Mouse (Mus musculus): ENCODE data around the gene Bmp7.

The Bmp7 gene

GRCm38 (mm10) chr2:172940799-172941163 is 660 bp upstream of the Bmp7 start:
- no peak for DNase-seq

- DNase-seq = no peak
These were observed 500 bp downstream of the Bmp7 start for GRCm38 (mm10) chr2:172939639-172940002.

GRCm38 (mm10) chr2:172938761-172939638 is 1.1 kb downstream of the Bmp7 start:
- no peak for DNase-seq

- no peak for DNase-seq
These were observed 2.6 kb downstream of the Bmp7 start for GRCm38 (mm10) chr2:172937326-172938190.

- no peak for DNase-seq
These were observed 3.3 kb downstream of the Bmp7 start for GRCm38 (mm10) chr2:172936844-172937243.

- DNase-seq = no peak
These were observed 4.2 kb downstream of the Bmp7 start for GRCm38 (mm10) chr2:172935776-172936562.

- no peak for DNase-seq
These were observed 5.0 kb downstream of the Bmp7 start for GRCm38 (mm10) chr2:172934891-172935740.

- DNase-seq = no peak
These were observed 5.7 kb downstream of the Bmp7 start for GRCm38 (mm10) chr2:172934420-172934788.

- DNase-seq = peak; percentile 86
These were observed 6.3 kb downstream of the Bmp7 start for GRCm38 (mm10) chr2:172933631-172934419.

GRCm38 (mm10) chr2:172931137-172931898 is 8.8 kb downstream of the Bmp7 start:
- no peak for DNase-seq

GRCm38 (mm10) chr2:172929905-172930436 is 10.2 kb downstream of the Bmp7 start:
- no peak for DNase-seq

- no peak for DNase-seq
These were observed 12.5 kb downstream of the Bmp7 start for GRCm38 (mm10) chr2:172927643-172928042.

- no peak for DNase-seq
These were observed 13.8 kb downstream of the Bmp7 start for GRCm38 (mm10) chr2:172926311-172926710.

- no peak for DNase-seq
These were observed 15.2 kb downstream of the Bmp7 start for GRCm38 (mm10) chr2:172924961-172925360.

- DNase-seq = peak; percentile 69
These were observed 16.9 kb downstream of the Bmp7 start for GRCm38 (mm10) chr2:172923198-172923597.

- DNase-seq = no peak
These were observed 17.5 kb downstream of the Bmp7 start for GRCm38 (mm10) chr2:172922597-172922996.

- DNase-seq = peak; percentile 23
These were observed 26.1 kb downstream of the Bmp7 start for GRCm38 (mm10) chr2:172914018-172914417.

GRCm38 (mm10) chr2:172911715-172912114 is 28.4 kb downstream of the Bmp7 start:
- peak; percentile 24 for DNase-seq

GRCm38 (mm10) chr2:172911157-172911556 is 29.0 kb downstream of the Bmp7 start:
- DNase-seq = no peak

- DNase-seq = peak; percentile 8
These were observed 30.7 kb downstream of the Bmp7 start for GRCm38 (mm10) chr2:172909463-172909862.

Data from lung, postnatal 10 days (tissue).